Mouse (Mus musculus) ES-Bruce4 (cell line): ENCODE measurements around the gene Zcchc14. TPM values are rescaled to one million over a fixed set of nuclear protein-coding genes. Genes with fewer than 3 reads are reported as not detected.

ENCODE experiments used
- H3K27ac ChIP-seq: 2 replicates; pipeline ENCODE4 v1.5.1; 2012; ENCODE audit warnings: low read length, inconsistent platforms; ENCODE audit not compliant: insufficient read depth
- H3K27me3 ChIP-seq: 2 replicates; pipeline ENCODE4 v1.6.1; 2012; ENCODE audit warnings: mild to moderate bottlenecking, low read length, inconsistent platforms; ENCODE audit not compliant: control insufficient read depth, poor library complexity, insufficient read depth, severe bottlenecking
- H3K36me3 ChIP-seq: 2 replicates; pipeline ENCODE4 v1.6.1; 2012; ENCODE audit warnings: inconsistent platforms, mild to moderate bottlenecking, low read length, moderate library complexity; ENCODE audit not compliant: control insufficient read depth, poor library complexity, insufficient read depth, severe bottlenecking
- H3K4me1 ChIP-seq: one replicate; pipeline ENCODE4 v1.8.1; 2011; ENCODE audit warnings: low read length; ENCODE audit not compliant: control insufficient read depth, insufficient read depth
- H3K4me3 ChIP-seq: 2 replicates; pipeline ENCODE4 v1.5.1; 2011; ENCODE audit warnings: low read depth, mild to moderate bottlenecking, low read length
- H3K9ac ChIP-seq: 2 replicates; pipeline ENCODE4 v1.6.1; 2012; ENCODE audit warnings: low read depth, mild to moderate bottlenecking, inconsistent platforms; ENCODE audit not compliant: poor library complexity, severe bottlenecking
- H3K9me3 ChIP-seq: replicated peaks from 2 replicates; pipeline ENCODE4 v1.6.1; 2012; ENCODE audit warnings: mild to moderate bottlenecking, low read length, inconsistent platforms; ENCODE audit not compliant: control insufficient read depth, poor library complexity, insufficient read depth, severe bottlenecking
- CTCF ChIP-seq: IDR thresholded peaks from one replicate; pipeline ENCODE4 v1.8.1; 2011; ENCODE audit warnings: low read depth, low read length
- EP300 ChIP-seq: IDR thresholded peaks from 2 replicates; pipeline ENCODE4 v1.6.1; 2011; ENCODE audit warnings: low read depth, low read length; ENCODE audit not compliant: insufficient read depth
- POLR2A ChIP-seq: IDR thresholded peaks from one replicate; pipeline ENCODE4 v1.8.1; 2011; ENCODE audit warnings: low read length; ENCODE audit not compliant: insufficient read depth
- polyA plus RNA-seq: library from polyadenylated mRNA; stranded (reverse); fragments of >200 nt; gene quantifications from 2 replicates; pipeline ENCODE4 v1.2.4, GENCODE M21; 2011; ENCODE audit warnings: low read depth; ENCODE audit not compliant: missing spikeins, insufficient read depth, insufficient read length

Gene Zcchc14
- polyA plus RNA-seq, 1 experiment: 39.9 TPM

DNA sequence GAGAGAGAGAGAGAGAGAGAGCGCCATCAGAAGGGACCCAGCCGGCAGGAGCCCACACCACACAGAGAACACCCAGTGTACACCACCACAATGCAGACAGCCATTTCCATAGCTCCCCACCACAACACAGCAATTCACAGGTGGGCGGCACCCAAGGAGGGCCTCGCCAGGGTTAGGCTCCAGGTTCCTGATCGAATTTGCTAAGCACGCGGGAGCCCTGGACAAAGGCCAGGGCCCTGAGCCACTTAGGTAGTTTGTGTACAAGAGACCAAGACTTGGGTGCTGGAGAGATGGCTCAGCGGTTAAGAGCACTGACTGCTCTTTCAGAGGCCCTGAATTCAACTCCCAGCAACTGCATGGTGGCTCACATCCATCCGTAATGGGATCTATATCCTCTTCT, 100.2 kb downstream of the Zcchc14 start:
- no peaks in the 10 kb centered on the region for H3K4me1 ChIP-seq
- peaks cover 14% of the 10 kb centered on the region; the same call in 1 of the 2 replicates for H3K36me3 ChIP-seq
- H3K27me3 ChIP-seq: no peaks in the 10 kb centered on the region
- no peak overlapping the region for H3K27ac ChIP-seq
- no peak overlapping the region for H3K9ac ChIP-seq
- H3K4me3 ChIP-seq: no peak overlapping the region
- TF ChIP-seq EP300: no peak
- H3K9me3 ChIP-seq: no peaks in the 10 kb centered on the region

DNA sequence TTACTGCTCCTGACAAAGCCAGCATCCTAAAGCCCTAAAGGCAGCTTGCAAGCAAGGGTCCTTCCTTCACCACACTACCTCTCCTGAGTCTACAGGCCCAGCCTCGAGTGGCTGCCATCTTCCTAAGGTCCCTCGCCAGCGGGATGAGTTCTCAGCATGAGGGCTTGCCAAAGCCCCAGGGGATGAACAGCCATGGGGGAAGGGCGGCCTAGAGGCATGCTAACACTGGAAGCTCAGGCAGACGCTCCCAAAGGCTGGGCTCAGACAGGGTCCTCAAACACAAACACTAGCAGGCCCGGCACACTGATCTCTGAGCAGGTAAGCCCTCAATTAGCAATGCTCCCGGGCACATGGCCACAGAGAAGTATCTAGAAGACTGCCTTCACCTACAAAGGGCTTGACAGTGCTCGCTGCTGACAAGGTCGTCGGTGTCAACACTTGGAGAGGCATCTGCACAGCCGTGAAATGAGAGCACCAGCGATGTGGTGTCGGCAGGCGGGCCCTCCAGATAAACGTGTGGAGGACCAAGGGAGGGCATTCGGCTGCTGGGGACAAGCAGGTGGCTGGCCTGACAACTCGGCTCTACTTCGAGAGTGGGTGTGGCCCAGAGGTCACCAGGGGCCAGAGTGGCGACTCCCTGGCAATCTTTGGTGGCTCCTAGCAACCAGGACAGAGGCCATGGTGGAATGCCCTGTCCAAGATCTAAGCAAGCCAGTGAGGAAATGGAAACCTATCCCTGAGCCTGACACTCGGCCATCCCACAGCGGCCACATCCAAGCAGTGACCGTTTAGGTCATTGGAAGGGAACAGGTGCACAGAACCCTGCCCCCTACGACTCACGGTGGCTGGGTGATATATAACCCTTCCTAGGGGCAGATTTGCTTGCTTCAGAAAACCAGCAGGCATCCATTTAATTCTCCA, 101.4 kb downstream of the Zcchc14 start:
- TF ChIP-seq POLR2A (no peak), CTCF (no peak), EP300 (no peak)
- no peaks in the 10 kb centered on the region for H3K27me3 ChIP-seq
- no peaks in the 10 kb centered on the region for H3K9me3 ChIP-seq
- no peak overlapping the region for H3K27ac ChIP-seq
- H3K4me1 ChIP-seq: no peaks in the 10 kb centered on the region
- peaks cover 14% of the 10 kb centered on the region; the same call in 1 of the 2 replicates for H3K36me3 ChIP-seq
- H3K9ac ChIP-seq: no peak overlapping the region
- H3K4me3 ChIP-seq: no peak overlapping the region

DNA sequence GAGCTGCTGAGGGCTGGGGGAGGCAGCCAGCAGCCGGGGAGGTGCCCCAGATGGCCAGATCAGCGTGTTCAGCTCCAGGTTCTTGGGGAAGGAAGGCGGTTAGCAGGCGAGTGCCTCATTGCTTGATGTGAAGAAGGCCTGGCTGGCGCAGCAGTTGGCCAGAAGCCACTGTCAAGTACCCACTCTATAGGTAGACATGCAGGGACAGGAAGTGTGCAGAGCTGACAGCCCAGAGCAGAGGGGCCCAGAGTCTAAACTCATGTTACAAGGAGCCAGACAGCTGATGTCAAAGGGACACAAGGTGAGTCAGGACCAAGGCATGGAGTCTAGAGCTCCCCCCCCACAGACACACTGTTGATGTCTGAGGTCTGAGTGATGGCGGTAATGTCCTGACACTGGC, 102.6 kb downstream of the Zcchc14 start:
- H3K4me3 ChIP-seq: no peak overlapping the region
- peaks cover 14% of the 10 kb centered on the region; the same call in 1 of the 2 replicates for H3K36me3 ChIP-seq
- H3K9ac ChIP-seq: no peak overlapping the region
- TF ChIP-seq CTCF (no peak), EP300 (no peak), POLR2A (no peak)
- H3K27ac ChIP-seq: no peak overlapping the region
- H3K9me3 ChIP-seq: no peaks in the 10 kb centered on the region
- no peaks in the 10 kb centered on the region for H3K4me1 ChIP-seq
- no peaks in the 10 kb centered on the region for H3K27me3 ChIP-seq

Other genes starting within 250 kb of the Zcchc14 start
- not detected in 2 replicates for gene 1700018B08Rik, start 108.6 kb downstream of the Zcchc14 start, polyA plus RNA-seq
- gene Fbxo31, start 74.1 kb downstream of the Zcchc14 start, polyA plus RNA-seq: 14.4 and 17.7 TPM in 2 replicates
- gene Map1lc3b, start 62.5 kb downstream of the Zcchc14 start, polyA plus RNA-seq: 86.5 and 98.6 TPM in 2 replicates
- gene Jph3, start 76.7 kb upstream of the Zcchc14 start, polyA plus RNA-seq: 1.4 and 1.8 TPM in 2 replicates
- 34.6 and 42.1 TPM in 2 replicates for gene Klhdc4, start 176.7 kb upstream of the Zcchc14 start, polyA plus RNA-seq